Mouse (Mus musculus) cerebellum, adult 2 months (tissue): Measurements from ENCODE around the gene Btg3. TPM values are rescaled to one million over a fixed set of nuclear protein-coding genes. Genes with fewer than 3 reads are reported as not detected.

Experiments used
- DNase-seq, 2 experiments: peaks; one replicate each; pipeline ENCODE4 v3.0.0; 2021
- H3K27ac ChIP-seq: fragments of 200-500 bp; 2 replicates; pipeline ENCODE4 v1.5.1; 2012; ENCODE audit warnings: low read length, control low read depth, inconsistent platforms; ENCODE audit not compliant: insufficient read depth
- H3K27me3 ChIP-seq: fragments of 200-500 bp; 2 replicates; pipeline ENCODE4 v1.6.1; 2012; ENCODE audit warnings: inconsistent platforms, mild to moderate bottlenecking, low read length, moderate library complexity; ENCODE audit not compliant: control insufficient read depth, insufficient read depth
- H3K4me1 ChIP-seq: fragments of 200-500 bp; 2 replicates; pipeline ENCODE4 v1.6.1; 2011; ENCODE audit warnings: low read length; ENCODE audit not compliant: control insufficient read depth, insufficient read depth
- H3K4me3 ChIP-seq: fragments of 200-500 bp; replicated peaks from 2 replicates; pipeline ENCODE3; 2011; ENCODE audit warnings: mild to moderate bottlenecking, low read depth, low read length, control low read depth; ENCODE audit not compliant: insufficient read depth
- CTCF ChIP-seq: fragments of 200-500 bp; IDR thresholded peaks from 2 replicates; pipeline ENCODE4 v1.5.1; 2011; ENCODE audit warnings: low read depth, mild to moderate bottlenecking, control low read depth, low read length, moderate library complexity, borderline replicate concordance; ENCODE audit not compliant: insufficient read depth
- POLR2A ChIP-seq: fragments of 200-500 bp; IDR thresholded peaks from 2 replicates; pipeline ENCODE4 v1.6.1; 2011; ENCODE audit warnings: low read length, control low read depth, borderline replicate concordance; ENCODE audit not compliant: insufficient read depth
- WGBS: fragments of 180-500 bp; shearing (Covaris S2); methylation state at CpG from one replicate; pipeline ENCODE4 v1.1.7; 2018; 5-methylcytosine and 5-hydroxymethylcytosine counted together
- polyA plus RNA-seq: library from polyadenylated mRNA; depleted of rRNA; stranded (reverse); fragments of >200 nt; gene quantifications from 2 replicates; pipeline ENCODE4 v1.2.3, GENCODE M21; 2012; rRNA removed

Gene Btg3
- polyA plus RNA-seq, 1 experiment: 5.0 TPM

- 51% methylated on average over 5 of the region's 5 CpGs for WGBS
- no peaks in the 10 kb centered on the region; the same call in 1 of the 2 replicates for H3K27me3 ChIP-seq
- H3K4me1 ChIP-seq: no peaks in the 10 kb centered on the region
- no peak for DNase-seq
- TF ChIP-seq CTCF (no peak), POLR2A (no peak)
- no peak overlapping the region for H3K27ac ChIP-seq
- no peak overlapping the region for H3K4me3 ChIP-seq
These were observed 93.8 kb downstream of the Btg3 start for GRCm38 (mm10) chr16:78283231-78283630.

Other genes starting within 250 kb of the Btg3 start
- gene Cxadr, start 75.7 kb downstream of the Btg3 start, polyA plus RNA-seq: 9.7 and 11.4 TPM in 2 replicates
- 5.6 and 7.0 TPM in 2 replicates for gene D16Ertd472e, start 199.5 kb upstream of the Btg3 start, polyA plus RNA-seq